Mouse (Mus musculus) ovary, adult 18-20 months (tissue): ENCODE measurements around the gene Fbxw14.
"Not testable (repeated sequence)": the region's sequence is repeated elsewhere in the genome, so short reads cannot be mapped to it uniquely, and the experiment has no call there.

ENCODE experiments used
- DNase-seq: peaks from one replicate; pipeline ENCODE4 v3.0.0; 2022; ENCODE audit warnings: low spot score, mixed read lengths

Fbxw14 gene

DNA sequence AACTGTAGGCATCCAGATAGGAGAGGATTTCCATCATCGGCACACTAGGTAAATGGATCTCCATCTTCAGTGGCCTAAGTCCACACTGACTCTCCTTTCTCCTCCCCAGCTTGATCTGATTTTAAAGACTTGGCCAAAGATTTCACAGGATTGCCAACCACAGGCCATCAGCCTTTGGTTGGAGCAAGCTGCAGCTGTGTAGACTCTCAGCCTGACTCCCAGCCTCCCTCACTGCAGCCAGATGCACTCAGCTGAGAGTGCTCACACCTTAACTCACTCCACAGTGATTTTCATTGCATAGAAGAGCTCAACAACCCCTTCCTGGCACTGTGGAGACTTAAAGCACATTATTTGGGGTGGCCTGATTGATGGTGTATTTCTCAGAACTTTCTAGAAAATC lies at the start of gene Fbxw14:
Gene Fbxw14, minus strand, starts transcription at position 101 of the 400 bp plus-strand sequence.
- DNase-seq, result not testable (repeated sequence)

DNA sequence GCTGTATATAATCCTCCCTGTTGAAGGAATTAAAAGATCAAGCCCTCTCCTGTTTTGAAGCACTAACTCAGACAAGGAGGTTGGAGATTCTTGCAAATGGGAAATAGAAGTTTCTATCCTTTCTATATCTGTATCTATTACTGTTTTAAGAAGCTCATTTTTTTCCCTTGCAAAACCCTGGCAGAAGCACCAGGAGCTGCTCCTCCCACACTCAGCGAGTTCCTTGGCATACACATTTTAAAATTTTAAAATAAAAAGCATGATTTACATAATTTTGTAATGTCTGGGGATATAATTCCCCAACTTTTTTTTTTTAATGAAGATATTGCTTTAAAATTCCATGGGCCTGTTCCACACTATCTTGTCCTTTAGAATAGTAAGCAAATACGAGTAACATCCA lies 24.4 kb downstream of the Fbxw14 start:
- DNase-seq, result no peak

DNA sequence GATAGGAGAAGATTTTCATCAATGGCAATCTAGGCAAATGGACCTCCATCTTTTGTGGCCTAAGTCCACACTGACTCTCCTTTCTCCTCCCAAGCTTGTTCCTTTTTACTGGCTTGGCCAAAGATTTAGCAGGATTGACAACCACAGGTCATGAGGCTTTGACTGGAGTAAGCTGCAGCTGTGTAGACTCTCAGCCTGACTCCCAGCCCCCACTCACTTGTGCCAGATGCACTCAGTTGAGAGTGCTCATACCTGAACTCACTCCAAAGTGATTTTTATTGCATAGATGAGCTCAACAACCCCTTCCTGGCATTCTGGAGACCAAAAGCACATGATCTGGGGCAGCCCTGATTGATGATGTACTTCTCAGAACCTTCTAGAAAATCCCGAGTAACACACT lies 52.8 kb downstream of the Fbxw14 start, which contains the start of gene Fbxw20:
Gene Fbxw20, minus strand, starts transcription at position 101 of the 400 bp plus-strand sequence.
- DNase-seq, result no peak
